Mouse (Mus musculus) small intestine, adult 2 months (tissue): ENCODE data around the gene Gpr50.

Source experiments
- CTCF ChIP-seq: fragments of 200-500 bp; IDR thresholded peaks from 2 replicates; pipeline ENCODE4 v1.5.1; 2012; ENCODE audit warnings: low read depth, mild to moderate bottlenecking, control low read depth, inconsistent platforms, low read length, moderate library complexity, mixed read lengths; ENCODE audit not compliant: insufficient replicate concordance, insufficient read length; ENCODE audit errors: extremely low read depth
- POLR2A ChIP-seq: fragments of 200-500 bp; IDR thresholded peaks from 2 replicates; pipeline ENCODE4 v1.6.1; 2012; ENCODE audit warnings: low read depth, mild to moderate bottlenecking, control low read depth, inconsistent platforms, low read length, moderate library complexity

- TF ChIP-seq CTCF (no peak), POLR2A (no peak)
Observed at GRCm38 (mm10) chrX:71648434-71648833, 15.0 kb upstream of the Gpr50 start.
